ENCODE assay signal across 37 mouse cellular contexts in the genomic region with DNA sequence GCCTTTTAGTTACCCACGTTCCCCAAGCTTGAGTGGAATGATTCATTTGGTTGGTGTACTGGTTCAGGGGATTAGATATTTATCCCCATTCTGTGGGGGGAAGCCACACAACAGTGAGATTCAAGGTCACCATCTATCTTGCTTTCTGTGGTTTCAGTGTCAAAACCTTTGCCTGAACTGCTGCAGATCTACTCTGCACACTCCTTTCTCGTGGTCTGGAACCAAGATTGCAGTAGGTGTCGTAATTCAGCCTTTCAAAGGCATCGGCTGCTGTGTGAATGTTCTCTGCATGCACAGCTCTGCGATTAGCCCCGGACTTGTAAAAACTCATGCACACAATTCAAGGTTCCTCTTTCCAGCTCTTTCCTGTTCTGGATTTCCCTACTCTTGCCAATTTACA. TPM values are rescaled to one million over a fixed set of nuclear protein-coding genes. Genes with fewer than 3 reads are reported as not detected.
DNase-seq lines count a peak whose midpoint lies in the region; ATAC-seq and TF ChIP-seq lines count a peak whose summit lies in the region.
"Had no signal": no experiment of that assay in that cellular context is flagged by ENCODE, and none has a peak within 500 bp of the region (broad histone marks: within the 10 kb centered on the region; RNA-seq: fewer than 3 reads in every experiment).

No protein-coding gene starts in this region.

- 46% methylated on average over 6 of the region's 6 CpGs for WGBS in liver, embryonic 11.5 days
- 87% methylated on average over 6 of the region's 6 CpGs for WGBS in hindbrain, embryonic 14.5 days

- H3K36me3 ChIP-seq in liver, embryonic 11.5 days (ENCODE audit: control insufficient read depth, insufficient read depth, low read length): no peaks in the 10 kb centered on the region
- no peaks in the 10 kb centered on the region for H3K36me3 ChIP-seq in myocyte (ENCODE audit: control insufficient read depth, insufficient read depth)
- no peaks in the 10 kb centered on the region for H3K36me3 ChIP-seq in hindbrain, embryonic 14.5 days (replicated peaks; ENCODE audit: control insufficient read depth, insufficient read depth)
- H3K36me3 ChIP-seq: embryonic facial prominence, embryonic 13.5 days; forebrain, embryonic 10.5 days; heart, embryonic 12.5 days; hindbrain, embryonic 13.5 days; liver, embryonic 13.5 days; midbrain, embryonic 12.5 days; neural tube, embryonic 13.5 days had no signal

- no peaks in the 10 kb centered on the region for H3K4me1 ChIP-seq in liver, embryonic 11.5 days (replicated peaks; ENCODE audit: control insufficient read depth, insufficient read depth, low read length)
- H3K4me1 ChIP-seq in hindbrain, embryonic 14.5 days (replicated peaks; ENCODE audit: control insufficient read depth, insufficient read depth, low read length): no peaks in the 10 kb centered on the region
- H3K4me1 ChIP-seq: embryonic facial prominence, embryonic 13.5 days; forebrain, embryonic 10.5 days; hindbrain, embryonic 13.5 days; liver, embryonic 13.5 days; midbrain, embryonic 12.5 days; neural tube, embryonic 13.5 days had no signal

- no peaks in the 10 kb centered on the region for H3K79me2 ChIP-seq in myocyte (ENCODE audit: control insufficient read depth, insufficient read depth)

- H3K27ac ChIP-seq in liver, embryonic 11.5 days (ENCODE audit: low read depth, low read length): no peak overlapping the region
- H3K27ac ChIP-seq in hindbrain, embryonic 14.5 days: no peak overlapping the region
- H3K27ac ChIP-seq: embryonic facial prominence, embryonic 13.5 days; forebrain, embryonic 10.5 days; heart, adult 2 months; hindbrain, embryonic 13.5 days; liver, embryonic 13.5 days; midbrain, embryonic 12.5 days; neural tube, embryonic 13.5 days had no signal

- no peak overlapping the region for H3ac ChIP-seq in myocyte (ENCODE audit: control insufficient read depth, insufficient read length)

- no peak overlapping the region for H3K9ac ChIP-seq in liver, embryonic 11.5 days (ENCODE audit: low read depth, low read length)
- H3K9ac ChIP-seq in hindbrain, embryonic 14.5 days: no peak overlapping the region
- H3K9ac ChIP-seq: embryonic facial prominence, embryonic 13.5 days; heart, embryonic 12.5 days; hindbrain, embryonic 13.5 days; liver, embryonic 13.5 days; midbrain, embryonic 12.5 days; neural tube, embryonic 13.5 days had no signal

- H3K27me3 ChIP-seq in liver, embryonic 11.5 days (replicated peaks; ENCODE audit: control insufficient read depth, insufficient read depth, low read length): no peaks in the 10 kb centered on the region; the same call in 1 of the 2 replicates
- H3K27me3 ChIP-seq in myocyte (ENCODE audit: control insufficient read depth, insufficient read depth, insufficient read length): peaks cover 17% of the 10 kb centered on the region
- H3K27me3 ChIP-seq in hindbrain, embryonic 14.5 days (ENCODE audit: control insufficient read depth, insufficient read depth, low read length): no peaks in the 10 kb centered on the region
- H3K27me3 ChIP-seq: hindbrain, embryonic 13.5 days; midbrain, embryonic 12.5 days had no signal

- no peak overlapping the region for H3K4me3 ChIP-seq in liver, embryonic 11.5 days (ENCODE audit: low read depth, low read length)
- no peak overlapping the region for H3K4me3 ChIP-seq in myocyte
- H3K4me3 ChIP-seq in hindbrain, embryonic 14.5 days (replicated peaks; ENCODE audit: low read length): no peak overlapping the region
- H3K4me3 ChIP-seq: embryonic facial prominence, embryonic 13.5 days; forebrain, embryonic 10.5 days; heart, adult 2 months; heart, embryonic 12.5 days; hindbrain, embryonic 13.5 days; liver, embryonic 13.5 days; megakaryocyte, embryonic 14.5 days; midbrain, embryonic 12.5 days; neural tube, embryonic 13.5 days had no signal

- no peak overlapping the region for H3K4me2 ChIP-seq in liver, embryonic 11.5 days
- no peak overlapping the region for H3K4me2 ChIP-seq in myocyte (ENCODE audit: low read depth)
- no peak overlapping the region for H3K4me2 ChIP-seq in hindbrain, embryonic 14.5 days (replicated peaks)
- H3K4me2 ChIP-seq: embryonic facial prominence, embryonic 13.5 days; heart, embryonic 12.5 days; hindbrain, embryonic 13.5 days; liver, embryonic 13.5 days; midbrain, embryonic 12.5 days; neural tube, embryonic 13.5 days had no signal

- peak; percentile 80 for DNase-seq in heart, adult 11 months
- DNase-seq in heart, adult 18-20 months: no peak
- DNase-seq in liver, embryonic 11.5 days (ENCODE audit: low spot score): peak; percentile 22
- DNase-seq in liver: no peak
- no peak for DNase-seq in hindbrain, embryonic 14.5 days (ENCODE audit: low spot score)
- DNase-seq: cerebellum, adult 11 months; cerebellum, adult 9-11 months; gastrocnemius, postnatal 14 days; heart, adult 2 months; heart, postnatal 4 days; kidney, adult 9 months; kidney, postnatal 14 days; liver, embryonic 13.5 days; lung, adult 18-20 months; right cerebral cortex, postnatal 14 days had no signal

- TF ChIP-seq POLR2A in myocyte (IDR thresholded peaks at IDR 0.05; ENCODE audit: insufficient read length, low read depth): no peak

- H3K9me3 ChIP-seq in liver, embryonic 11.5 days (ENCODE audit: control insufficient read depth, low read length): no peaks in the 10 kb centered on the region
- H3K9me3 ChIP-seq in hindbrain, embryonic 14.5 days (ENCODE audit: control insufficient read depth, low read length): no peaks in the 10 kb centered on the region
- H3K9me3 ChIP-seq: embryonic facial prominence, embryonic 13.5 days; forebrain, embryonic 10.5 days; heart, embryonic 12.5 days; hindbrain, embryonic 13.5 days; liver, embryonic 13.5 days; megakaryocyte, embryonic 14.5 days; midbrain, embryonic 12.5 days; neural tube, embryonic 13.5 days had no signal

- ATAC-seq in liver, embryonic 11.5 days (replicated peaks; ENCODE audit: low FRiP score): no peak
- peak; percentile 60 for ATAC-seq in common myeloid progenitor, adult 5-6 weeks (replicated peaks; ENCODE audit: low read depth, poor library complexity, severe bottlenecking)
- ATAC-seq in hindbrain, embryonic 14.5 days (ENCODE audit: low FRiP score): no peak
- ATAC-seq in frontal cortex, adult (ENCODE audit: low TSS enrichment): no peak
- ATAC-seq: forebrain, embryonic 16.5 days; intestine, postnatal 0 days; lung, postnatal 0 days had no signal

TF ChIP-seq in myocyte, 11 proteins besides CTCF, POLR2A, EP300 and RAD21:
- TF ChIP-seq SRF (IDR thresholded peaks at IDR 0.05; ENCODE audit: control insufficient read depth, insufficient read length, low read depth) (no peak), CEBPB (IDR thresholded peaks at IDR 0.05; ENCODE audit: insufficient read depth, poor library complexity, severe bottlenecking) (peak; percentile 63; the same call in 1 of the 2 replicates), USF1 (IDR thresholded peaks at IDR 0.05; ENCODE audit: low read depth) (no peak)
TF ChIP-seq in myocyte: peak in this region for 1.

RNA-seq across cellular contexts. Expression of gene Alox15, which starts 24.2 kb away (rescaled TPM):
- 1 to 10 TPM; 4.0 to 7.2 TPM for total RNA-seq in heart, adult 18-20 months (2021)
- polyA plus RNA-seq in liver, embryonic 11.5 days (2014; fragmentation: Nextera tagmentation; extraction: Ambion mirVana): 1.0 and 2.1 TPM in 2 replicates
- not detected in 2 replicates for total RNA-seq in common myeloid progenitor, adult 5-6 weeks (2017)
- polyA plus RNA-seq in myocyte (2012; fragmentation: generic; extraction: Trizol): not detected
- polyA plus RNA-seq in hindbrain, embryonic 14.5 days (2014; fragmentation: Nextera tagmentation; extraction: Ambion mirVana): 0.11 TPM in 1 of 2 replicates, not detected in the other
- total RNA-seq: gastrocnemius, postnatal 14 days; left cerebral cortex, adult 18-20 months; left cerebral cortex, postnatal 14 days; midbrain, postnatal 0 days had no signal
- polyA plus RNA-seq: forebrain, embryonic 16.5 days; neural tube, embryonic 13.5 days had no signal

RNA-seq across cellular contexts. Expression of gene Pelp1, which starts 33.8 kb away (rescaled TPM):
- total RNA-seq in heart, adult 18-20 months (2021): 10 to 100 TPM; 19.0 to 19.3 TPM
- 48.5 and 51.2 TPM in 2 replicates for polyA plus RNA-seq in liver, embryonic 11.5 days (2014; fragmentation: Nextera tagmentation; extraction: Ambion mirVana)
- 13.4 and 16.5 TPM in 2 replicates for total RNA-seq in common myeloid progenitor, adult 5-6 weeks (2017)
- 26.5 TPM for polyA plus RNA-seq in myocyte (2012; fragmentation: generic; extraction: Trizol)
- 29.9 and 33.0 TPM in 2 replicates for polyA plus RNA-seq in hindbrain, embryonic 14.5 days (2014; fragmentation: Nextera tagmentation; extraction: Ambion mirVana)

RNA-seq across cellular contexts. Expression of gene Alox12e, which starts 53.6 kb away (rescaled TPM):
- total RNA-seq in heart, adult 18-20 months (2021): not detected
- 0.29 TPM in 1 of 2 replicates, not detected in the other for polyA plus RNA-seq in liver, embryonic 11.5 days (2014; fragmentation: Nextera tagmentation; extraction: Ambion mirVana)
- not detected in 2 replicates for total RNA-seq in common myeloid progenitor, adult 5-6 weeks (2017)
- polyA plus RNA-seq in myocyte (2012; fragmentation: generic; extraction: Trizol): not detected
- not detected in 2 replicates for polyA plus RNA-seq in hindbrain, embryonic 14.5 days (2014; fragmentation: Nextera tagmentation; extraction: Ambion mirVana)
- total RNA-seq: adrenal gland, adult 18-20 months; adrenal gland, postnatal 4 days; layer of hippocampus, adult 18-20 months had no signal
- polyA plus RNA-seq: forebrain, embryonic 10.5 days; forebrain, embryonic 16.5 days; heart, embryonic 12.5 days; heart, postnatal 0 days; hindbrain, embryonic 13.5 days; intestine, postnatal 0 days; limb, embryonic 11.5 days; midbrain, embryonic 12.5 days; neural tube, embryonic 13.5 days; stomach, embryonic 14.5 days had no signal

RNA-seq across cellular contexts. Expression of gene Arrb2, which starts 56.4 kb away (rescaled TPM):
- 10 to 100 TPM; 11.3 to 12.5 TPM for total RNA-seq in heart, adult 18-20 months (2021)
- polyA plus RNA-seq in liver, embryonic 11.5 days (2014; fragmentation: Nextera tagmentation; extraction: Ambion mirVana): 31.5 and 35.9 TPM in 2 replicates
- total RNA-seq in common myeloid progenitor, adult 5-6 weeks (2017): 43.6 and 46.6 TPM in 2 replicates
- polyA plus RNA-seq in myocyte (2012; fragmentation: generic; extraction: Trizol): 20.1 TPM
- 55.9 and 61.2 TPM in 2 replicates for polyA plus RNA-seq in hindbrain, embryonic 14.5 days (2014; fragmentation: Nextera tagmentation; extraction: Ambion mirVana)

Comparison
In these comparisons a context has a peak if more than half of its experiments do, and no peak if none do; other contexts are left out.
1. DNase-seq: peak in heart, adult 11 months (single experiment) and liver, embryonic 11.5 days (single experiment); none in heart, adult 18-20 months (0 of 2), liver (single experiment) and hindbrain, embryonic 14.5 days (single experiment).